Mouse (Mus musculus) cerebellum, adult 8-10 months (tissue): ENCODE results near the gene Nfia.

Experiments used
- DNase-seq: peaks from one replicate; pipeline ENCODE4 v3.0.0; 2022

Nfia gene

DNA sequence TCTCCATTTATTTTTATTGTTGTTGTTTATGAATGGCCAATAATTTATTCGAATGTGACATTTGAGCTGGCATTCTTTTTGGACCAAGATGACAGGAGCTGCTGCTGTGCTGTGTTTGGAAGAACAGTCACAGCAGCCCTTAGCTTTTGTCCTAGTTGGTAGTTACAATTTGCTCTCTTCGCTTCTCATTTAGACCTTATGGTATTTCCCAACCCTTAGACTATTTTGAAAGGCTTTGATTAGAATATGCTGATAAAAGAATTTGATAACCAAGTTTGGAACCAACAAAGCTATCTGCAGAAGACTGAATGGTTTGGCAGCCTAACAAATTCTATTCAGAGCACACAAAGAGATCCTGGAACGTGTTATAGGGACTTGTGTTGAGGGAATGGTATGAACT lies 46.0 kb downstream of the Nfia start:
- no peak for DNase-seq

GRCm38 (mm10) chr4:97819101-97819500 lies 46.6 kb downstream of the Nfia start:
- DNase-seq = no peak

DNA sequence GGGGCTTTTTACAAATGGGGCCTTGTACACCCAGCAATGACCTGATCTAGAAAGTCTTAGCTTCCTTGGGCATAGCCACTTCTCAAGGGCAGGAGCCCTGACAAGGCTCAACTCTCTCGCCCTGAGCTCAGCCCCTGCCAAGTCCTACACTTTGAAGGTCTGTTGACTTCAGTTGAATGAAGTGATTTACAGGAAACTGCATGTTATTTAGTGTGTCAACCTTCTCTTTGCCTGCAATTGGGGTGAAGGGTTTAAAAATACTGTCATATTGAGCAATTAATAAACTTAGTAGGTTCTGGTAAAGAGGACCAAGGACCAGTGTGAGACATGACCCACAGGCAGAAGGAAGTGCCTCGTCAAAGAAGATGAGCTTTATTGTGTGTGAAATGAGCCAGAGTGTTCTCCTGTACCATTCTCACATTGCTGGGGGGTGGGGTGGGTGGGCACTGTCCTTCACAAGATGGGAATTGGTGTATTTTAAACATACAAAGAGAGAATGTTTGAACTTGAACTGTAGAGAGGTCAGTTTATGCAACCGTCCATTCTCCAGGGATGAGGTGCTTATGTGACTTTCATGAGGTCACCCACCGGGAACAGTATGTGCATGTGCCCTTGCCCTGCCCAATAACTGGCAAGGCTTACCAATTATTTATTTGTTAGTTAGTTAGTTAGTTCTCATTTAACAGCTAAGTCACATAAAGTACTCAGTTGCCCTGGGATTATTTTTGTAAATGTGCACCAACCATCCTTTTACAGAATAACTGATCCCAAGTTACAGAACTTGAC lies 48.1 kb downstream of the Nfia start:
- no peak for DNase-seq

GRCm38 (mm10) chr4:97821556-97822251 lies 49.2 kb downstream of the Nfia start:
- DNase-seq = no peak

DNA sequence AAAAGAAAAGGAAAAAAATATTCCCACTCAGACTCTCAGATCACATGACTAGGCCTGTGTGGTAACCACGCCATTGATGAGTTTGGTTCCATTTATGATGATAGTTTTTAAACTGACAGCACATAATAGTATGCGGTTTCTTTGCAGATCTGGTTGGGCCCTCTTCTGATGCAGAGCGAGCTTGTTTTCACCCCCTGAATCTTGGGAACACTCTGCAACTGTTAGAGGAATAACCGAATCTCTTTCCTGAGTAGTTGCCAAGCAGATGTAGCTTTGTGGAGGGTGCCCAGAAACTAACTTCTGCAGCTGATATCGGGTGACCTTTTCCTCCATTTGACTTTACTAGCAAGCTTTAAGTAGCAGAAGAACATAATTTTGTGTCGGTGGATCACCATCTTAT lies 51.0 kb downstream of the Nfia start:
- DNase-seq = no peak

DNA sequence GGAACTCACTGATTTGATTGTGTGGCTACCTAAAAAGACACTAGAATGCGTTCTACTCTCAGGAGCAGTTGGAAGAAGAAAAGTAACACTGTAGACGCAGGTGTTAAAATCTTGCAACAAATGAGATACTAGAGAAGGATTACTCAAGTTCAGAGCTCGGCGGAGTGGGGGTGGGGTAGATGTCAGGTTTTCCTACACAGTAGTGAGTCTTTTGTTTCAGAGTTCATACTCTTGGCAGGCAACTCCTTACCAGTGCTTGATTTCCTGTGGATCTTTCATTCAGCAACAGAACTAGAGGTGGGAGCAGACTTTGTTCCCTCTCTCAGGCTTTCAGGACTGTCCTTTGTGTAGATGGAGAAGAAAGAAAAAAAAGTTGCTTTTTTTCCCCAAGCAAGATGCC lies 51.9 kb downstream of the Nfia start:
- no peak for DNase-seq

DNA sequence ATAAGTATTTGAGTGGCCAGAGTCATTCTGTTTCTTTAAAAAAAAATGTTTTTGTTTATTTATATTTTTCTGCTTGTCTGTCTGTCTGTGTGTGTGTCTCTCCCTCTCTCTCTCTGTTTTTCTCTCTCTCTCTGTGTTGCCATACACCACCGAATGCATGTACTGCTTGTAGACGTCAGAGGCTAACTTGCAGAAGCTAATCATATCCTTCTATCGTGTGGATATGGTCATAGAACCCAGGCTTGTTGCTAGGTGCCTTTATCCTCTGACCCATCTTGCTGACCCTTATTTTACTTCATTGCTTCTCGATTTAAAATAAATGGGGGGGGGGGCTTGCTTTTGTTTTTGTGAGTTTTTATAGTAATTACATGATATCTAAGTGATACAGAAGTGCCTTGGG lies 52.9 kb downstream of the Nfia start:
- no peak for DNase-seq

DNA sequence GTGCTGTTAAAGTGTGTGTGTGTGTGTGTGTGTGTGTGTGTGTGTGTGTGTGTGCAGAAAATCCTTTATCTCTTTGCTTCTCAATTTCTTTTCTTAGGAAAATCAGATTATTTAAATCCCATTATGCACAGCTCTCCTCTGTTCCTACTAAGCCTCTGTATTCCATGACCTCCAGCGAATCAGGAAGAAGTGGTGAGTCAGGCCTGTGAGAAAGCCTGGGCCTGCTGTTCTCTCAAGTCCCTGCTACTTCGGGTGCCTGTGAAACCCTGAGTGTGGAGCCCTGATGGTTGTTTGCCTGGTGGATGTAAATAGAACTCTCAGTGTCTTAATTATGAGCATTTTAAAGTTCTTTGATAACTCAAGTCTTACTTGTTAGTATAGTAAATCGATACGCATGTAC lies 53.3 kb downstream of the Nfia start:
- no peak for DNase-seq

DNA sequence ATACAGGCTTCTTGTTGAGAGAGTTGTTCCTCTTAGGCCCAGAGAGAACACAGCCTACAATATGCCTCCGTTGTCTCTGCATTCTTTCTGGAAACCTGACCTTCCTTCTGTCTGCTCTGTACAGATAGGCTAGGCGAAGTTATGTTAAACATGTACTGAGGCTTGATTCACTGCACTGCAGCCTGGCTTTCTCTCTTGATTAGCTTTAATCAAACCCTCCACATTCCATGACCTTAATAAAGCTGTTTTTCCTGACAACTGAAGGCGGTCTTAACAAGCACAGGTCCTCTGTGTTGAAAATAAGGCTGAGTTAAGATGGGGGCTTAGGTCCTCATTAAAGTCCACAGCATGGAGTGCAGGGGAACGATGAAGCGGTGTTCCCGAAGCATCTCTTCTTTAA lies 54.6 kb downstream of the Nfia start:
- DNase-seq = no peak

GRCm38 (mm10) chr4:97828579-97828978 lies 56.0 kb downstream of the Nfia start:
- no peak for DNase-seq

- no peak for DNase-seq
Observed at GRCm38 (mm10) chr4:97829336-97830050, 57.0 kb downstream of the Nfia start.

- no peak for DNase-seq
Observed at GRCm38 (mm10) chr4:97830051-97830853, 57.7 kb downstream of the Nfia start.

- DNase-seq = no peak
Observed at GRCm38 (mm10) chr4:97830935-97831608, 58.5 kb downstream of the Nfia start.

DNA sequence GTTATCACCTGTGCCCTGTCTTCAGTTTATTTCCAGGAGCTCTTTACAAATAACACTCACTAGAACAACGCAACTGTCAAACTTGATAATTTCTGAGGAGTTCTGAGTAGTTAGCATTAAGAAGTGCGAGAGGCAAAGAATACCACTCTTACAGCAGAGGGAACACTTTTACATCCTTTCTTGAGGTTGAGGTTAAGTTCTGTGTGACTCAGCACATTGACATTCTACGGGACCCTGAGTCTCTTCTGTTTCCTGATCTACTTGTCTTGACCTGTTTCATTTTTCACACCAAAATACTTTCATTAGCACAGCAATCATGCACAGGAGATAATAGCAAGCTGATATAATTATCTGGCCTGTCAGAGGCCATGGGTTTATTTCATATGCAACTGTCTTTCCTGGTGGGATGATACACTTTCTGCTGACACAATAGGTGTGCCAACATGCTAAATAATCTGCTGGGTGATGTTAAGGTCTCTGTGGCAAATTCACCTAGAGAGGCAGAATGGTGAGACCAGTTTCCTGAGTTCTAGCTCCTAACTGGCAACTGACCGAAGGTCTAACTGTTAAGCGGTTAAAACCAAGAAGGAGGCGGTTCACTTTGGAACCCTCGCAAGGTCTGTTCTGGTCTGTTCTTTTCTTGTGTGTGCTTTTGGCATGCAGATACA lies 59.2 kb downstream of the Nfia start:
- no peak for DNase-seq

DNA sequence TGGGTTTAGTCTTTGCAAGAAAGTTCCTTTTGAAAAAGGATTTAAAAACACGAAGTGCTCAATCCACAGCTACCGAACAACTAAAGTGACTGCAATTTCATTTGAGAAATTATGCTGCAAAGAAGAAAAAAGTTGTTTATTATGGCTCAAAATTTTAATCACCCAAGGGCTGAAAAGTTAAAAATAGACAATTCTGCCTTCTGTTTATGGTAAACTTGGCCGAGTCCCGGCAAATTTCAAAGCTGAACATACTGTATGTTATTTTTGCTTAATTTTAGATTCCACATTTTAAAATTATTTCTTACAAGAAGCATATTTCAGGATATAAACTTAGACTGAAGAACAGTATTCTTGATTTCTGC lies 59.7 kb downstream of the Nfia start:
- no peak for DNase-seq

DNA sequence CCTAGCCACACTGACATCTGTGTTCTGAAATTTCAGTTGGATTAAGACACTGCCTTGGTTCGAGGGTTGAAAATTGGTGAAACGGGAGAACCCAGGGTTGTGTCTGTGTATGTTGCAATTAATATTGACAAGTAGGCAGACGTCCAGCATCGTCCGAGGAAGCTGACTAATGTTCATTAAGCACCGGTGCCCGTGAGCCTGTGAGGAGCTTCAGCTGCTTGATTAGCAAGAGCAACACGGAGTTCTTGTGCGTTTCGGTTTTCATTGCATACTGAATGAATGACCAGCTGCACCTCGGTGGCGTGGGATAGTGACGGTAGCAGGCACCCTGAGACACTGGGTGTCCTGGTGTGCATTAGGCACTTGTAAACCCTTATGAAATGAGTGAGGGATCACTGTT lies 64.3 kb downstream of the Nfia start:
- no peak for DNase-seq

- no peak for DNase-seq
Observed at GRCm38 (mm10) chr4:97837724-97838123, 65.2 kb downstream of the Nfia start.

GRCm38 (mm10) chr4:97838651-97839050 lies 66.1 kb downstream of the Nfia start:
- no peak for DNase-seq

- DNase-seq = no peak
Observed at GRCm38 (mm10) chr4:97839406-97840101, 67.0 kb downstream of the Nfia start.

DNA sequence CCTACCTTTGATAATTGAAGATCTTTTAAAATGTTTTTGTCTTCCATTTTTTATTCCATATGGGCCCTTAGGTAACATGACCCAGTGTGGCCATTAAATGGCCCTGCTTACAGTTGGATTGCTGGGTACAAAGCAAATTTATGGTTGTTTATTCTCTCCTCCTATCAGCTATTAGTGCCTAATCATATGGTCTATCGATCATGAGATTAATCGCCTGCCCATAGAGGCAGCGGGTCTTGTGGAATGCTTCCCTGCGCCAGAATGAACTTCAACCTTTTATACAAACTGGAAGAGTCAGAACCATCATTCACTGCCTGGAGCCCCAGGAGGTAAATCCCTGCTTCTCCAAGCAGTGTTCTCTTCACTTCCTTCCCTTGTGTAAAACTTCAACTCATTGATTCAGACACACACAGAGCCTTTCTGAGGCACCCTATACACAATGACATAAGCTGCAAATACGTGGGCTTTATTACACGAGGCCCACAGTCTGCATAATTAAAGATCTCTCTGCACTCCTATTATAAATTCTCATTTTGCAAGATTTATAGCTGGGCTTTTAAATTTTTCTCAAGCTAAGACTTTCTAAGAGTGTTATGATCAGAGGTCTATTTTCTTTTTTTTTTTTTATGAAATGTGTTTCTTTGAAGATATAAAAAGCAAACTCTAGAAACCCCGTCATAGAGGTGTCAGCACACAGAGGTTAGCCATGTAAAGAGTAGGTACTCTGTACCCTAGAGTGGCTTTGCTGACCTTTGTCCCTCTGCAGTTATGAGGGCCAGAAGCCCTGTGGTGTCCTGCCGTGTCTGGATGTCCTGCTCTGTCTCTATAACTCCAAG lies 67.9 kb downstream of the Nfia start:
- no peak for DNase-seq
